Mouse (Mus musculus): ENCODE data around the gene Mdp1. TPM values are rescaled to one million over a fixed set of nuclear protein-coding genes. Genes with fewer than 3 reads are reported as not detected.
A peak's percentile ranks its signal among the peaks of the same experiment; 100 is the strongest.

Gene Mdp1
- polyA plus RNA-seq, 1 experiment from 2014 or later, result 74.1 TPM

GRCm38 (mm10) chr14:55642679-55643059 lies 17.6 kb downstream of the Mdp1 start:
- H3K9ac ChIP-seq, result peak overlapping the region; percentile 82
- H3K27ac ChIP-seq (ENCODE audit: poor library complexity, severe bottlenecking), result peak overlapping the region; percentile 90
- no peaks in the 10 kb centered on the region for H3K9me3 ChIP-seq (replicated peaks)
- peak overlapping the region; percentile 88 for H3K4me2 ChIP-seq
- no peak; the same call in 1 of the 2 replicates for ATAC-seq (ENCODE audit: insufficient number of reproducible peaks, low FRiP score)
- H3K4me3 ChIP-seq, result peak overlapping the region; percentile 73
- H3K4me1 ChIP-seq (replicated peaks), result peaks cover 31% of the 10 kb centered on the region
- WGBS, result 20% methylated on average over 8 of the region's 8 CpGs
- H3K27me3 ChIP-seq (replicated peaks), result no peaks in the 10 kb centered on the region
- peaks cover 54% of the 10 kb centered on the region for H3K36me3 ChIP-seq

- Histone ChIP-seq H3K27ac (ENCODE audit: poor library complexity, severe bottlenecking) (no peak overlapping the region), H3K36me3 (peaks cover 59% of the 10 kb centered on the region), H3K27me3 (replicated peaks) (no peaks in the 10 kb centered on the region), H3K9ac (no peak overlapping the region), H3K9me3 (replicated peaks) (no peaks in the 10 kb centered on the region), H3K4me2 (no peak overlapping the region), H3K4me3 (no peak overlapping the region), H3K4me1 (replicated peaks) (peaks cover 29% of the 10 kb centered on the region)
- 94% methylated on average over 13 of the region's 13 CpGs for WGBS
- ATAC-seq (ENCODE audit: insufficient number of reproducible peaks, low FRiP score), result no peak
Measured at GRCm38 (mm10) chr14:55641291-55641690, 19.0 kb downstream of the Mdp1 start.

GRCm38 (mm10) chr14:55640816-55641215 lies 19.5 kb downstream of the Mdp1 start:
- Histone ChIP-seq H3K4me2 (no peak overlapping the region), H3K4me1 (replicated peaks) (peaks cover 29% of the 10 kb centered on the region), H3K4me3 (no peak overlapping the region), H3K9ac (no peak overlapping the region), H3K9me3 (replicated peaks) (no peaks in the 10 kb centered on the region), H3K27me3 (replicated peaks) (no peaks in the 10 kb centered on the region), H3K36me3 (peaks cover 58% of the 10 kb centered on the region), H3K27ac (ENCODE audit: poor library complexity, severe bottlenecking) (no peak overlapping the region)
- ATAC-seq (ENCODE audit: insufficient number of reproducible peaks, low FRiP score), result no peak
- 98% methylated on average over 14 of the region's 14 CpGs for WGBS

- WGBS, result 94% methylated on average over 9 of the region's 9 CpGs
- H3K9me3 ChIP-seq (replicated peaks), result no peaks in the 10 kb centered on the region
- no peak within 1 kb of the TSS for H3K27ac ChIP-seq (ENCODE audit: poor library complexity, severe bottlenecking)
- H3K9ac ChIP-seq, result no peak within 1 kb of the TSS
- no peaks in the 10 kb centered on the region for H3K27me3 ChIP-seq (replicated peaks)
- H3K36me3 ChIP-seq, result peaks cover 70% of the 10 kb centered on the region
- H3K4me3 ChIP-seq, result no peak within 1 kb of the TSS
- peaks cover 27% of the 10 kb centered on the region for H3K4me1 ChIP-seq (replicated peaks)
- ATAC-seq (ENCODE audit: insufficient number of reproducible peaks, low FRiP score), result no peak
- H3K4me2 ChIP-seq, result no peak within 1 kb of the TSS
Measured at GRCm38 (mm10) chr14:55637795-55638194, 22.5 kb downstream of the Mdp1 start, which contains the start of gene Gm49378. TSS of gene Gm49378 (minus strand) at chr14:55637895.

- WGBS, result 1% methylated on average over 31 of the region's 33 CpGs
- ATAC-seq (ENCODE audit: insufficient number of reproducible peaks, low FRiP score), result peak; percentile 86
Measured at GRCm38 (mm10) chr14:55635523-55636007, 24.7 kb downstream of the Mdp1 start, which contains the start of gene Ipo4. TSS of gene Ipo4 (minus strand) at chr14:55635957.

GRCm38 (mm10) chr14:55634874-55635522 lies 25.3 kb downstream of the Mdp1 start:
- H3K27ac ChIP-seq (ENCODE audit: poor library complexity, severe bottlenecking), result peak overlapping the region; percentile 79
- 4% methylated on average over 23 of the region's 23 CpGs for WGBS
- ATAC-seq (ENCODE audit: insufficient number of reproducible peaks, low FRiP score), result 0 out of 2 replicates have a peak, but pooled peaks have one; percentile 6
- peaks cover 81% of the 10 kb centered on the region for H3K36me3 ChIP-seq
- H3K9ac ChIP-seq, result peak overlapping the region; percentile 90
- peak overlapping the region; percentile 89 for H3K4me3 ChIP-seq
- H3K4me2 ChIP-seq, result peak overlapping the region; percentile 98
- no peaks in the 10 kb centered on the region for H3K27me3 ChIP-seq (replicated peaks)
- H3K4me1 ChIP-seq (replicated peaks), result peaks cover 18% of the 10 kb centered on the region
- H3K9me3 ChIP-seq (replicated peaks), result no peaks in the 10 kb centered on the region

More at GRCm38 (mm10) chr14:55635523-55636007, 24.7 kb downstream of the Mdp1 start, which contains the start of gene Ipo4:
- Histone ChIP-seq H3K4me1 (replicated peaks) (peaks cover 18% of the 10 kb centered on the region), H3K27ac (ENCODE audit: poor library complexity, severe bottlenecking) (peak within 1 kb of the TSS; percentile 79), H3K9ac (peak within 1 kb of the TSS; percentile 90), H3K9me3 (replicated peaks) (no peaks in the 10 kb centered on the region), H3K4me2 (peak within 1 kb of the TSS; percentile 98), H3K36me3 (peaks cover 81% of the 10 kb centered on the region), H3K4me3 (peak within 1 kb of the TSS; percentile 89), H3K27me3 (replicated peaks) (no peaks in the 10 kb centered on the region)

GRCm38 (mm10) chr14:55629312-55629711 lies 31.0 kb downstream of the Mdp1 start:
- Histone ChIP-seq H3K4me3 (no peak overlapping the region), H3K9ac (no peak overlapping the region), H3K27ac (ENCODE audit: poor library complexity, severe bottlenecking) (no peak overlapping the region), H3K9me3 (replicated peaks) (no peaks in the 10 kb centered on the region), H3K36me3 (peaks cover 98% of the 10 kb centered on the region), H3K27me3 (replicated peaks) (no peaks in the 10 kb centered on the region), H3K4me2 (no peak overlapping the region), H3K4me1 (replicated peaks) (peaks cover 9% of the 10 kb centered on the region)
- 50% methylated on average over 5 of the region's 5 CpGs for WGBS
- no peak for ATAC-seq (ENCODE audit: insufficient number of reproducible peaks, low FRiP score)

GRCm38 (mm10) chr14:55628077-55628827 lies 32.1 kb downstream of the Mdp1 start:
- Histone ChIP-seq H3K27ac (ENCODE audit: poor library complexity, severe bottlenecking) (no peak overlapping the region), H3K27me3 (replicated peaks) (no peaks in the 10 kb centered on the region), H3K4me3 (no peak overlapping the region), H3K4me2 (no peak overlapping the region), H3K4me1 (replicated peaks) (peaks cover 7% of the 10 kb centered on the region), H3K9me3 (replicated peaks) (no peaks in the 10 kb centered on the region), H3K9ac (no peak overlapping the region), H3K36me3 (peaks cover 99% of the 10 kb centered on the region)
- 88% methylated on average over 27 of the region's 27 CpGs for WGBS
- ATAC-seq (ENCODE audit: insufficient number of reproducible peaks, low FRiP score), result no peak

- Histone ChIP-seq H3K27ac (ENCODE audit: poor library complexity, severe bottlenecking) (no peak overlapping the region), H3K4me2 (peak overlapping the region; percentile 64), H3K4me3 (peak overlapping the region; percentile 37), H3K9me3 (replicated peaks) (no peaks in the 10 kb centered on the region), H3K36me3 (peaks cover 8% of the 10 kb centered on the region), H3K27me3 (replicated peaks) (no peaks in the 10 kb centered on the region), H3K4me1 (replicated peaks) (peaks cover 17% of the 10 kb centered on the region), H3K9ac (peak overlapping the region; percentile 48; the same call in 1 of the 2 replicates)
- no peak for ATAC-seq (ENCODE audit: insufficient number of reproducible peaks, low FRiP score)
- WGBS, result 32% methylated on average over 22 of the region's 22 CpGs
Measured at GRCm38 (mm10) chr14:55618486-55619195, 41.7 kb downstream of the Mdp1 start.

- Histone ChIP-seq H3K4me1 (replicated peaks) (peaks cover 25% of the 10 kb centered on the region), H3K4me2 (peak within 1 kb of the TSS; percentile 64), H3K27ac (ENCODE audit: poor library complexity, severe bottlenecking) (peak within 1 kb of the TSS; percentile 36; the same call in 1 of the 2 replicates), H3K4me3 (peak within 1 kb of the TSS; percentile 37), H3K36me3 (peaks cover under 1% of the 10 kb centered on the region; the same call in 1 of the 2 replicates), H3K9ac (peak within 1 kb of the TSS; percentile 48; the same call in 1 of the 2 replicates), H3K9me3 (replicated peaks) (no peaks in the 10 kb centered on the region), H3K27me3 (replicated peaks) (no peaks in the 10 kb centered on the region)
- peak; percentile 88 for ATAC-seq (ENCODE audit: insufficient number of reproducible peaks, low FRiP score)
- 13% methylated on average over 21 of the region's 21 CpGs for WGBS
Measured at GRCm38 (mm10) chr14:55617822-55618221, 42.5 kb downstream of the Mdp1 start, which contains the start of gene Rec8. TSS of gene Rec8 (plus strand) at chr14:55618037.
